Mouse (Mus musculus) MN1 (cell line): ENCODE measurements at regions not wholly inside any gene's neighbourhood (a gene's known extent, or its start where the extent isn't known, plus 50 kb on each side); places are given as distances from the start of the nearest gene placed in this dataset.

Source experiments
- DNase-seq: peaks from one replicate; pipeline ENCODE4 v3.0.0-alpha.2; 2016; ENCODE audit warnings: low spot score

DNA sequence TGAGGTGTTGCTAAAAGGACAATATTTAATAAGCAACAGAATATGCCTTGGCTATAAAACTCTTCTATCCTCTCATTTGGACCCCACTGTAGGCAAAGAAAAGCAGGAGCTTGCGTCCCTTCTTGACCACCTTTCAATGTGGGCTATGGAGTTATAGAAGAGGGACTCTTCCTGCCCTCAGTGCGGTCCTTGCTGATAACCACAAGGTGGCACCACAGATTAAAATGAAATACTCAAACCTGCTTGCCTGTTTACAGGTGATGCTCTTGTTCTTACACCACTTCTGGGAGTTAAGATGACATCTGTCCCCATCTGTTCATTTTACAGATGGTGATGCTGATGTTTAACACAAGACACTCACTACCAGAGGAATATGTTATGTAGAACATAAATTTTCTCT, 291.1 kb upstream of the Pappa start:
- DNase-seq: no peak

DNA sequence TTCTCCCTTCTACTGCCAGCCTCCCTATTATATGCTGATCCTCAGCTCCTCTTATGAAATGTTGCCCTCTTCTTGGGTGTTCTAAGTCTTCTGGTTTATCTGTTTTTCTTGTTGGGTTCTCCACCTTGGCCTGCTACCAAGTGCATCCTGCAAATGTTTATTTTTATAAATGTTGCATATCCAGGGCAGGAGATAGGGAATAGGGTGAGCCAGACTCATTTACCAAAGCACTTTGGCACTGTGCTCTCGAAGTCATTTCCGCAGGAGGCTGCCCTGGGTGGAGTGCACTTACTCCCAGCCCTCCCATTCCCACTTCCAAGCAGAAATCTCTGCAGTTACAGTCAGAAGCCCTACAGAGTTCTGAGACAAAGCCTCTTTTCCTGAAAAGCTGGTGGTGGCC, 249.5 kb upstream of the Pappa start:
- no peak for DNase-seq

DNA sequence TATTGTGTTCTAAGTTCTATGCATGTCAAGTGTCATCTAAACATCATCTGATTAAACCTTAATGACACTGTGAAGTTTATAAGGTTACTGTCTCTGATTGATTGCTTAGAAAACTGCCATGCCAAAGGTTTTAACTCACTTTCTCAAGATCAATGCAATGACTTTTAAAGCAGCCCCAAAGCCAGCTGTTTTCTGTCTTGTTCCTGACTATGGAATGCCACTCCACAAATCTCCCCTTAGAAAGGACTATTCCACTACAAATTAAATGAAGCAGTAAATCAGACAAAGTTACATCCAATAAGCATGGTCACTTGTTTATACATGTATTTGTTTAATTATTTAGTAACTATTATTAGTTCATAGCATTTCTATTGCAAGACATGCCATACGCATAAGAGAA, 247.1 kb upstream of the Pappa start:
- DNase-seq: no peak

DNA sequence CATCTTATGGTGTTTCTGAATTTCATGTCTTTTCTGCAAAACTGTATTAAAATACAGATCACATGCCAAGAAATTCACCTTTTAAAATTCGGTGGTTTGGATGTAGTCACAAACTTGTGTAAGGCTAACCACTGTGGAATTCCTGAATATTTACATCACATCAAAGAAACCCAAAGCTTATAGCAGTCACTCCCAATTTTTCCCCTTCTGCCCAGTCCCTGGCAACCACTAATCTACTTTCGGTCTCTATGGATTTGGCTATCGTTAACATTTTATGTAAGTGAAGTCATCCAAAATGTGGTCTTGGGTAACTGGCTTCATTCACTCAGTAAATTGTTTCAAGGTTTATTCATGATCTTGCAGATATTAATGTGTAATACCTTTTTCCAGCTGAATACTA, 226.0 kb upstream of the Pappa start:
- DNase-seq: no peak

DNA sequence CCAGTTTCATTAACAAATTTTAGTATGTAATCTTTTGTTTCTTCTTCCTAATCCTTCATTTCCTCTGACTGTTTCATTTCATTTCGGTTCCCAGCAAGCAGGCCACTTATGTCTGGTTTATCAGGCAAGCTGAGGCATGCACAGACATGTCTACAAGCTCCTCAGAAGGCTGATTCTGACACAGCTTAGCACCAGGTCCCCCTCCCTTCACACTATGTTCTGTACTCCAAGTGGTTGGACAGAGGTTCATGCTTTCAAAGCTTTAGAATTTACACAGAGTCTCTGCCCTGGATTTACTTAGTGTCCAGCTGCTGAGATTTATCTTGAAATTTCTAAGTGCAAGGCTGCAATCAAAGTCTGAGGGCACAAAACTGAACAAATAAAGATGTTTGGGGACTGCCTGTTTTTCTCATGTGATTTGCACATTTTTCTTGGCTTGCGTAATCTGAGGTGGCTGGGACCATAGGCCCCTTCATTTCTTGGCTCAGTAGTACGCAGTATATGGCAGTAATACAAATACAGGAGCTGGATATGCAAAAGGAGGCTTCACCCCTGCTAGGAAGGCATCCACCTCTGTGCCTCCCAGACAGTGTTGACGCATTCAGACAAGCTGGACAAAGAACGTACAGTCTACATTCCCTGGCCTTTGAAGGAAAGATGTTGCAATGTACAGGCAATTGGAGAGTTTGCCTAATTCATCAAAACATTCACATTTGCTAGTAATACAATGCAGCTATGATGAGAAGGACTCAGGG, 222.7 kb upstream of the Pappa start:
- DNase-seq: no peak

DNA sequence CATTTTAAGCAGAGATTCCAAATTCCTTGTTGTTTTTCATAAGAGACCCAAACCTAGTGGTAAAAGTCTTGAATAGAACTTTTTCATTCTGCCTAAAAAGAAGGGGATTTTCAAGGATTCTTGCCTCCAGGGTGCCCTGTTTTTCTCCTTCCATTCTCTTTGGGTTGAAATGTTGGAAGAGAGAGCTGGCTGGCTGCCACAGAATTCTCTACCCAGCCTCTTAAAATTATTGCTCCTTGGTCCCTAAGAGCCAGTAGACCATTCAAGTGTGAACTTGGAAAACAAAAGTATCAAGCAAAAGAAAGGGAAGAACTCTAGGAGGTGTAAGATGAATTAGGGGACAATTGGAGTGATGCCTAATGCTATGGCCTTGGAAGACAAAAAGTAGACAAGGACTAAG, 200.2 kb upstream of the Pappa start:
- DNase-seq: no peak

DNA sequence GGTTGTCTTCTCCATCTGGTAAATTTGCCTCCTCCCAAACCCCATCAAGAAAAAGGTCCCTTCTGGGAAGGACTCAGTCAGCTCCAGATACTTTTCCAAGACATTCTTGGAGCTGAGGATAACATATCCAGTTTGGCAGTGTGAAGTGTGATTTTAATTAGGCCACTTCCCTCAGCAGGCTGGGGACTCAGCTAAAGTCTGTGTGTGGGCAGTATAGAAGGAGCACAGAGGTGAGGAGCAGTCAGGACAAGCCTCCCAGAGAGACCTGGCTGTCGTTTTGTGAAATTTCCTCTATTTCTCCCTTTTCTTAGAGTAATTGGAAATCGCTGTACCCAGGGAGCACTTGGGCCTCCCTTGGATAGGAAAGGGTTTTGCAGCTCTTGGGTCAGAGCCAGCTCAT, 195.4 kb upstream of the Pappa start:
- no peak for DNase-seq

DNA sequence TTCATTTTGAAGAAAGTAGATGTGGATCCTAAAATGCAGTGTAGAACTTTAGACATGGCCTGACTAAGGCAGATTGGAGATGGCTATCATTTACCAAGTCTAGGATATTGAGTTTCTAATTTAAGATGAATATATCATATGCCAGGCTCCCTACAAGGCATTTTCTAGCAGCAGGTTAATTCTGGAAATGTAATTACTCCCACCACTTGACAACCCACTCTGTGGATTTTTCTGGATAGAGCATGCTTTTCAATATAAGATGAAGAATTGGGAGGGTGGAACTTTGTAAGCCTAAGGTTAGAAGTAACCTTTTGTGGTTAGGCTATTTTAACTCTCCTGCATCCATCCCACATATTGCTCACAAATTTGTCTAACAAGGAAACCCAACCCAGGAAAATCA, 178.4 kb upstream of the Pappa start:
- DNase-seq: no peak

DNA sequence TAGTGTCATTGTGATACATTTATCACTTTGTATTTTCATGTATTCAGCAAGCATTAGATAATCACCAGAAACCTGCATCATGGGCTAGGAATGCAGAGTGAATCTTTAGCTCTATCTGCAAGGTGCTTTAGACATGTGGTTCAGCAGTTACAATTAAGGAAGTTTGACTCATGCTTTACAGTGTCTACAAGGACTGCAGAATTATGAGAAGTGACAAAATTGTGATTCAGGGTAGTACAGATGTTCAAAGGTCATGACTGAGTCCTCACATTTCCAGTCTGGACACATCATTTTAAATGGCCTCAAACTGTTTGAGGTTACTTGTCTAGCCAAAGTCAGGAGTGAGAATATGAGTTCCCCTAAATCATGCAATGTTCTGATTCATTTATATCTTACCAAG, 171.3 kb upstream of the Pappa start:
- no peak for DNase-seq

DNA sequence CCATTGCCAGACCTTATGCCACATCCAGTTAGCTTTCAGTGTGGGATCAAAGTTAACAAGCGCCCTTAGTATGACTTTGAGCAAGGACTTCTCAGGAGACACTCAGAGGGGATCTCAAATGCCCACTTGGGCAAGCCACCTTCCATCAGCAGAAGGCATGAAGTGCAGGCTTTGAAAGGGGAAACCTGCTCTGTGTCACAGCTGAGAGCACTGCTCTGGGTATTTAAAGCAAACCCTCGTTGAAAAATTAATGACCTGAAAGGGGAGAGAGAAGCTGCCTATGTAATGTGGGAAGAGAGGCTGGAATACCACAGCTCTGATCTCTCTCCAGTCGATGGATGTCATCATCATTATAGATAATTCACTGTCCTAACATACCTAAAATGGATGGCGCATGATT, 165.1 kb upstream of the Pappa start:
- no peak for DNase-seq

DNA sequence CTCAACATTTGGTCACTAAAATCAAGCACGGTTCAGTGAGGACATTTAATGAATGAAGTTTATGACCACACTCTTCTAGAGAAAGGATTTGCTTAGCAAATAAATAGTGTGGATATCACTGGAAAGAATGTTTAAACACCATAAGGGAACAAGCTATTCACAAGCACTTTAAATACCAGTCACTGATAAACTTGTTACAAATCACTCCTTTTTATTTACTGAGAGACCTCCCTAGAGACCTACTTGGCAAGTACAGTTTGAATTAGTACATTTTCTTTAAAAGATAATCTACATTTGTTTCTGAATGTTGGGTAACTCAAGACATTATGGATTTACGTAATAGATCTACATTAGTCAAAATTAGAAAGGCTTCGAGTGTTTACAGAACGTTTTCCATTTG, 162.2 kb upstream of the Pappa start:
- DNase-seq: no peak
